Mouse (Mus musculus): ENCODE measurements at regions not wholly inside any gene's neighbourhood (a gene's known extent, or its start where the extent isn't known, plus 50 kb on each side); places are given as distances from the start of the nearest gene placed in this dataset.

DNA sequence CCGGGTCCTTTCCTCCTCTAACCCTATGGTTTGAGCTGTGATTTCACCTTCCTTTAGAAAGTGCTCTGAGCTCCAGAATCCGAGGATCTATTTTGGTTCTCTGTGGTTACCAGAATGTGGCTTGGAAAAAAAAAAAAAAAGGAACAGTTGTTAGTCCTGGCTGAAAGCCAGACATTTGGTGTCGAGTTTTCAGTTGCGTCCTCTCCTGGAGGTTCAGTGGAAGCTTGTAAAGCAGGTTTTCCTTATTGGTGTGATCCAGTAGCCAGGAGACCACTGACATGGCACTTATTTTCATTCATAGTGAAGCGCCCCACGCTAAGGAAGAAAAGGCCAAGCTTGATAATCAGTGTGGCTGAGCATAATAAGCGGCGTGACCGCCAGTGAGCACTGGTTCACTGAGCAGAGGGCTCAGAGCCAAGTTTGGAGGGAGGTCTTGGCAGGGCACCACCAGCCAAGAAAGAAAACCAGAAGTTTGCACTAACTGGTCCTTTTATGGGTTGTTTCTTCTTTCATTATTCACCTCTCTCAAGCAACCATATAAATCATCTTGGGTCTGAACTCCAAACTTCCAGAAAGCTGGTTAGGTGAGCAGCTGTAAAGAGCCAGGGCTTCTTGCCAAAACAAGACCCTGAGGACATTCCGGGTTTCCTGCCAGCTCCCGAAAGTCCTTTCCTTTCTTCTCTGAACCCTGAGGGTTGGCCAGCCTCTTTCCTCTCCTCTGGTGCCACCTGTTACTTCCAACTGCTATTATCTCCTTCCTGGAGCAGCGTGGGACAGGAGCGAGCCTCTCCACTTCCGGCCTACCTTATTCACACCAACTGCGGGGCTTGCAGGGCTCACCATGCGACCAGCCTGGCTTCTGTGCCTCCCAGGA lies 436.0 kb downstream of the Zfp704 start:
- TF ChIP-seq CTCF (IDR thresholded peaks at IDR 0.05; ENCODE audit: control insufficient read depth, insufficient read depth, low read length) (no peak), POLR2A (IDR thresholded peaks at IDR 0.05; ENCODE audit: borderline replicate concordance, control insufficient read depth, low read depth, low read length) (no peak)
